Mouse (Mus musculus): Measurements from ENCODE around the gene Tbpl1.

DNA sequence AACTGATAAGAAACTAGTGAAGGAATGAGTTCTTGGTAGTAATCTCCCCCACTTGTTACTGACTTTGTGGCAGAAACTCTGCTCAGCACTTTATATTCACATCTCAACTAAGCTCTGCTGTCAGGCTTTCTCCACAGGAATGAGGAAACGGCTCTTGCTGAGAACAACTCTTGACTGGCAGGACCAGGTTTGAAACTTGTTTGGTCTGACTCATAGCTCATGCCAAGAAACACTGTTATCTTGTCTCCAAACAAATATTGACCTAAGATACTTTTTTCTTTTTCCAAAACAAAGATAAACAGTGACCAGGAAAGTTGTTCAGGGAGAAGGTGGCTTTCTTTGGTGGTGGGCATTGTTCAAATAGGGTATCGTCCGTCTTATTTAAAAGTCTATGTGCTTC, 42.9 kb upstream of the Tbpl1 start:
- TF ChIP-seq CTCF (IDR thresholded peaks at IDR 0.05; ENCODE audit: low read depth), result no peak
- no peak for TF ChIP-seq EP300 (IDR thresholded peaks at IDR 0.05; ENCODE audit: low read depth)

Measured in heart, postnatal 0 days (tissue).